Mouse (Mus musculus) stomach, embryonic 14.5 days (tissue): ENCODE data around the gene Proca1. TPM values are rescaled to one million over a fixed set of nuclear protein-coding genes. Genes with fewer than 3 reads are reported as not detected.

Source experiments
- ATAC-seq: fragments of 200-750 bp; cut with Nextera tagmentation; 2 replicates; pipeline ENCODE4 v1.8.0; 2017; ENCODE audit warnings: low read depth, moderate TSS enrichment; ENCODE audit not compliant: insufficient number of reproducible peaks, insufficient read depth, low FRiP score
- H3K27ac ChIP-seq: fragments of 300-500 bp; sonication (generic); 2 replicates; pipeline ENCODE4 v1.5.1; 2014; ENCODE audit warnings: mild to moderate bottlenecking, low read length, moderate library complexity, mixed read lengths
- H3K27me3 ChIP-seq: fragments of 300-500 bp; sonication (generic); 2 replicates; pipeline ENCODE4 v1.6.1; 2014; ENCODE audit warnings: low read length, control low read depth, mixed read lengths; ENCODE audit not compliant: control insufficient read depth, insufficient read depth
- H3K36me3 ChIP-seq: fragments of 300-500 bp; sonication (generic); 2 replicates; pipeline ENCODE4 v1.6.1; 2014; ENCODE audit warnings: mild to moderate bottlenecking, control low read depth, low read length, moderate library complexity, mixed read lengths; ENCODE audit not compliant: control insufficient read depth, insufficient read depth
- H3K4me1 ChIP-seq: fragments of 300-500 bp; sonication (generic); 2 replicates; pipeline ENCODE4 v1.6.1; 2014; ENCODE audit warnings: low read length, control low read depth, mixed read lengths; ENCODE audit not compliant: control insufficient read depth, insufficient read depth
- H3K4me2 ChIP-seq: fragments of 300-500 bp; sonication (generic); replicated peaks from 2 replicates; pipeline ENCODE4 v1.6.1; 2014; ENCODE audit warnings: low read depth, low read length, control low read depth
- H3K4me3 ChIP-seq: fragments of 300-500 bp; sonication (generic); 2 replicates; pipeline ENCODE4 v1.5.1; 2014; ENCODE audit warnings: low read depth, low read length, control low read depth
- H3K9ac ChIP-seq: fragments of 300-500 bp; sonication (generic); replicated peaks from 2 replicates; pipeline ENCODE4 v1.6.1; 2014; ENCODE audit warnings: low read depth, mild to moderate bottlenecking, control low read depth, low read length, moderate library complexity, mixed read lengths
- H3K9me3 ChIP-seq: fragments of 300-500 bp; sonication (generic); 2 replicates; pipeline ENCODE4 v1.6.1; 2016; ENCODE audit warnings: low read depth, low read length, control low read depth; ENCODE audit not compliant: control insufficient read depth
- WGBS: fragments of 180-500 bp; shearing (Covaris S2); extraction: QIAGEN DNeasy Blood & Tissue Kit; methylation state at CpG from one replicate; pipeline ENCODE4 v1.1.7; 2014; 5-methylcytosine and 5-hydroxymethylcytosine counted together
- polyA plus RNA-seq: library from polyadenylated mRNA; unstranded; fragments of >200 nt; fragmentation: Nextera tagmentation; extraction: Ambion mirVana; gene quantifications from 2 replicates; pipeline ENCODE4 v1.2.1, GENCODE M21; 2014

The Proca1 gene
- polyA plus RNA-seq: 2.7 and 3.3 TPM in 2 replicates

- Histone ChIP-seq H3K9me3 (no peaks in the 10 kb centered on the region), H3K4me1 (peaks cover 12% of the 10 kb centered on the region), H3K4me3 (peak within 1 kb of the TSS; percentile 49), H3K27ac (no peak within 1 kb of the TSS), H3K9ac (no peak within 1 kb of the TSS), H3K4me2 (peak within 1 kb of the TSS; percentile 60), H3K36me3 (peaks cover 11% of the 10 kb centered on the region), H3K27me3 (no peaks in the 10 kb centered on the region)
- 73% methylated on average over 1 of the region's 1 CpGs for WGBS
- no peak for ATAC-seq
Measured at GRCm38 (mm10) chr11:78193113-78193512, at the start of gene Proca1. Gene Proca1 (plus strand): TSS chr11:78193392.

GRCm38 (mm10) chr11:78143520-78143919 is 49.7 kb upstream of the Proca1 start:
- Histone ChIP-seq H3K9ac (no peak overlapping the region), H3K36me3 (peaks cover 14% of the 10 kb centered on the region), H3K4me1 (no peaks in the 10 kb centered on the region), H3K4me3 (no peak overlapping the region), H3K27ac (no peak overlapping the region), H3K27me3 (no peaks in the 10 kb centered on the region), H3K9me3 (no peaks in the 10 kb centered on the region), H3K4me2 (no peak overlapping the region)
- 81% methylated on average over 2 of the region's 2 CpGs for WGBS
- no peak for ATAC-seq

- 82% methylated on average over 5 of the region's 5 CpGs for WGBS
- no peak for ATAC-seq
Measured at GRCm38 (mm10) chr11:78146168-78146567, 47.0 kb upstream of the Proca1 start.

GRCm38 (mm10) chr11:78146707-78147543 is 46.3 kb upstream of the Proca1 start:
- Histone ChIP-seq H3K9ac (no peak overlapping the region), H3K4me2 (no peak overlapping the region), H3K4me3 (no peak overlapping the region), H3K4me1 (no peaks in the 10 kb centered on the region), H3K9me3 (no peaks in the 10 kb centered on the region), H3K36me3 (peaks cover 26% of the 10 kb centered on the region), H3K27me3 (no peaks in the 10 kb centered on the region), H3K27ac (0 out of 2 replicates have a peak overlapping the region, but pooled peaks have one; percentile 4)
- no peak for ATAC-seq
- WGBS: 77% methylated on average over 6 of the region's 6 CpGs

More at GRCm38 (mm10) chr11:78146168-78146567, 47.0 kb upstream of the Proca1 start:
- H3K27me3 ChIP-seq: no peaks in the 10 kb centered on the region
- H3K36me3 ChIP-seq: peaks cover 26% of the 10 kb centered on the region
- 0 out of 2 replicates have a peak overlapping the region, but pooled peaks have one; percentile 39 for H3K27ac ChIP-seq
- no peak overlapping the region for H3K9ac ChIP-seq
- no peak overlapping the region for H3K4me3 ChIP-seq
- no peaks in the 10 kb centered on the region for H3K9me3 ChIP-seq
- no peaks in the 10 kb centered on the region for H3K4me1 ChIP-seq
- H3K4me2 ChIP-seq: no peak overlapping the region

- no peaks in the 10 kb centered on the region for H3K27me3 ChIP-seq
- no peak overlapping the region for H3K4me3 ChIP-seq
- no peak for ATAC-seq
- H3K9ac ChIP-seq: no peak overlapping the region
- peaks cover 43% of the 10 kb centered on the region for H3K36me3 ChIP-seq
- 44% methylated on average over 1 of the region's 1 CpGs for WGBS
- H3K4me2 ChIP-seq: no peak overlapping the region
- H3K9me3 ChIP-seq: no peaks in the 10 kb centered on the region
- no peaks in the 10 kb centered on the region; the same call in 1 of the 2 replicates for H3K4me1 ChIP-seq
- H3K27ac ChIP-seq: no peak overlapping the region
Measured at GRCm38 (mm10) chr11:78151161-78151560, 42.0 kb upstream of the Proca1 start.

GRCm38 (mm10) chr11:78152299-78153231 is 40.6 kb upstream of the Proca1 start:
- H3K4me2 ChIP-seq: no peak overlapping the region
- ATAC-seq: no peak
- H3K4me1 ChIP-seq: no peaks in the 10 kb centered on the region; the same call in 1 of the 2 replicates
- no peak overlapping the region for H3K4me3 ChIP-seq
- no peaks in the 10 kb centered on the region for H3K27me3 ChIP-seq
- H3K9ac ChIP-seq: no peak overlapping the region
- peak overlapping the region; percentile 17; the same call in 1 of the 2 replicates for H3K27ac ChIP-seq
- WGBS: 50% methylated on average over 9 of the region's 9 CpGs
- no peaks in the 10 kb centered on the region for H3K9me3 ChIP-seq
- H3K36me3 ChIP-seq: peaks cover 51% of the 10 kb centered on the region

GRCm38 (mm10) chr11:78153778-78154177 is 39.4 kb upstream of the Proca1 start:
- 87% methylated on average over 13 of the region's 13 CpGs for WGBS
- peaks cover 64% of the 10 kb centered on the region for H3K36me3 ChIP-seq
- no peak overlapping the region for H3K27ac ChIP-seq
- no peak overlapping the region for H3K4me3 ChIP-seq
- H3K4me2 ChIP-seq: no peak overlapping the region
- H3K27me3 ChIP-seq: no peaks in the 10 kb centered on the region
- no peaks in the 10 kb centered on the region; the same call in 1 of the 2 replicates for H3K4me1 ChIP-seq
- H3K9ac ChIP-seq: no peak overlapping the region
- H3K9me3 ChIP-seq: no peaks in the 10 kb centered on the region
- ATAC-seq: no peak

GRCm38 (mm10) chr11:78155674-78156073 is 37.5 kb upstream of the Proca1 start:
- 80% methylated on average over 5 of the region's 5 CpGs for WGBS
- Histone ChIP-seq H3K36me3 (peaks cover 70% of the 10 kb centered on the region), H3K27ac (no peak overlapping the region), H3K4me1 (no peaks in the 10 kb centered on the region; the same call in 1 of the 2 replicates), H3K9ac (no peak overlapping the region), H3K9me3 (no peaks in the 10 kb centered on the region), H3K27me3 (no peaks in the 10 kb centered on the region), H3K4me3 (no peak overlapping the region), H3K4me2 (no peak overlapping the region)
- no peak for ATAC-seq
